Mouse (Mus musculus) heart, embryonic 16.5 days (tissue): ENCODE data around the gene Ephx1. TPM values are rescaled to one million over a fixed set of nuclear protein-coding genes. Genes with fewer than 3 reads are reported as not detected.
A peak's percentile ranks its signal among the peaks of the same experiment; 100 is the strongest.
"Not testable (repeated sequence)": the region's sequence is repeated elsewhere in the genome, so short reads cannot be mapped to it uniquely, and the experiment has no call there.

ENCODE experiments used
- ATAC-seq: fragments of 200-750 bp; cut with Nextera tagmentation; replicated peaks from 2 replicates; pipeline ENCODE4 v1.8.0; 2017; ENCODE audit warnings: moderate number of reproducible peaks; ENCODE audit not compliant: insufficient read depth, low FRiP score; ENCODE audit errors: extremely low read depth
- H3K27ac ChIP-seq: fragments of 300-500 bp; sonication (generic); 2 replicates; pipeline ENCODE4 v1.5.1; 2014; ENCODE audit warnings: mild to moderate bottlenecking, low read length, control low read depth, moderate library complexity
- H3K27me3 ChIP-seq: fragments of 300-500 bp; sonication (generic); 2 replicates; pipeline ENCODE4 v1.6.1; 2014; ENCODE audit warnings: low read length, mixed read lengths; ENCODE audit not compliant: control insufficient read depth, insufficient read depth
- H3K36me3 ChIP-seq: fragments of 300-500 bp; sonication (generic); 2 replicates; pipeline ENCODE4 v1.6.1; 2014; ENCODE audit not compliant: control insufficient read depth, insufficient read depth
- H3K4me1 ChIP-seq: fragments of 300-500 bp; sonication (generic); 2 replicates; pipeline ENCODE4 v1.6.1; 2014; ENCODE audit warnings: low read length, mixed read lengths; ENCODE audit not compliant: control insufficient read depth, insufficient read depth
- H3K4me2 ChIP-seq: fragments of 300-500 bp; sonication (generic); 2 replicates; pipeline ENCODE4 v1.6.1; 2014; ENCODE audit warnings: low read depth, mild to moderate bottlenecking, control low read depth, low read length
- H3K4me3 ChIP-seq: fragments of 300-500 bp; sonication (generic); 2 replicates; pipeline ENCODE4 v1.5.1; 2014; ENCODE audit warnings: mild to moderate bottlenecking, control low read depth, low read length
- H3K9ac ChIP-seq: fragments of 300-500 bp; sonication (generic); 2 replicates; pipeline ENCODE4 v1.6.1; 2014; ENCODE audit warnings: low read length, control low read depth
- H3K9me3 ChIP-seq: fragments of 300-500 bp; sonication (generic); replicated peaks from 2 replicates; pipeline ENCODE4 v1.6.1; 2016; ENCODE audit warnings: low read length; ENCODE audit not compliant: control insufficient read depth
- WGBS: fragments of 180-500 bp; shearing (Covaris S2); extraction: QIAGEN DNeasy Blood & Tissue Kit; methylation state at CpG from one replicate; pipeline ENCODE4 v1.1.7; 2014; 5-methylcytosine and 5-hydroxymethylcytosine counted together
- polyA plus RNA-seq: library from polyadenylated mRNA; unstranded; fragments of >200 nt; fragmentation: Nextera tagmentation; extraction: Ambion mirVana; gene quantifications from 2 replicates; pipeline ENCODE4 v1.2.1, GENCODE M21; 2015

Gene Ephx1
- polyA plus RNA-seq, 1 experiment from 2014 or later, result 11.3 TPM

DNA sequence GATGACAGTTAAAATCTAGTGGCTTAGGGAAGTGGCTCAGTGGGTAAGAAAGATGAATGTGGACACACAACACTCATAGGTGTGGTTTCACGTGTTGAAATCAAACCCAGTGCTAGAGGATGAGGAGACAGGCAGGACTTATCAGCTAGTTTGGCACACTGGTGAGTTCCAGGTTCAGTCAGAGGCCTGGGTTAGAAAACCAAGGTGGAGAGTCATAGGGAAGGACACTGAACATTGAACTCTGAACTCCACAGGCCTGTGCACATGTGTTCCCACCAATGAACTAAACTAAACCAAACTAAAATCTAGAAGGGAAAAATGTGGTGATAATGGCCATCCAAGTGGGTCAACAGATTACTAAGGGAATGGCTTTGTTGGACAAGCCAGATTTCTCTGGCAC, 26.8 kb upstream of the Ephx1 start:
- no peak for ATAC-seq
- Histone ChIP-seq H3K9me3 (no peaks in the 10 kb centered on the region), H3K27me3 (no peaks in the 10 kb centered on the region), H3K4me1 (no peaks in the 10 kb centered on the region), H3K9ac (no peak overlapping the region), H3K36me3 (no peaks in the 10 kb centered on the region), H3K4me3 (no peak overlapping the region), H3K27ac (no peak overlapping the region), H3K4me2 (no peak overlapping the region)
- 46% methylated on average over 1 of the region's 1 CpGs for WGBS

DNA sequence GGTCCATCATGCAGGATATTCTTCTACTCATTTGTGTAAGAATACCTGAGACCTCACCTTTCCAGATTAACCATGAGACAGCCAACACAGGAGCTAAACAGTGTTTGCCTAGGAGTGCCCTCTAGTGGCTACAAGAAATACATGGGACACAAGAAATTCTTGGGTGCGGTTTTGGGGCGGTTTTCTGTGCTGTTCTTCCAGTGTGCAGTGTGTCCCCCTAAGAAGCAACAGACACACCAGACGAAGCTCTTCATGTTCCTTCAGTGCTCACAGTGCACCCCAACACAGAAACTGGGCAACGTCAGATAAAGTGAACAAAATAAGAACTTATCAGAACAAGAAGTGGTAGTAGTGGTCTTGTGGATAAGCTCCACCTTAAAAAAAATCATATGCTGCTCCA, 18.9 kb upstream of the Ephx1 start:
- no peaks in the 10 kb centered on the region for H3K27me3 ChIP-seq
- no peak overlapping the region for H3K9ac ChIP-seq
- no peak overlapping the region for H3K4me2 ChIP-seq
- no peak overlapping the region for H3K4me3 ChIP-seq
- no peaks in the 10 kb centered on the region for H3K9me3 ChIP-seq
- WGBS, result 11% methylated on average over 4 of the region's 4 CpGs
- H3K36me3 ChIP-seq, result no peaks in the 10 kb centered on the region
- no peak overlapping the region for H3K27ac ChIP-seq
- no peaks in the 10 kb centered on the region for H3K4me1 ChIP-seq
- no peak for ATAC-seq

DNA sequence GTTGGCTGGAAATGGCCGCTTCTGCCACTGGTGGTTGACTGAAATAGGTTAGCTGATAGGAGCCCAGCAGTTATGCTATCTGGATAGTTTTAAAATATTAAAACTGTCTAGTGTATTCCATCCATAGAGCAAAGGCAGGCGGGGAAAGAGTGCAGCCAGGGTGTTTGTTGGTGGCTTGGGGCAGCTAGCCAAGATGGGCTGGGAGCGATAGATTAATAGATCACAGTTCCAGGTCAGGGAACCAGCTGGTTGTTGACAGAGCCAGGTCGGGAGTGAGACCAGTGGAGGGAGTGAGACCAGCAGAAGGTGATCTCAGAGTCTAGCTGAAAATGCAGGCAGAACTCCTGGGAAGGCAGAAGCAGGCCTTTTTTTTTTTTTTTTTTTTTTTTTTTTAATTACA, 16.9 kb upstream of the Ephx1 start:
- H3K27me3 ChIP-seq, result no peaks in the 10 kb centered on the region
- no peak overlapping the region for H3K4me2 ChIP-seq
- H3K36me3 ChIP-seq, result no peaks in the 10 kb centered on the region
- H3K4me1 ChIP-seq, result no peaks in the 10 kb centered on the region
- no peak overlapping the region for H3K9ac ChIP-seq
- WGBS, result 65% methylated on average over 4 of the region's 4 CpGs
- ATAC-seq, result no peak
- H3K9me3 ChIP-seq, result no peaks in the 10 kb centered on the region
- H3K27ac ChIP-seq, result no peak overlapping the region
- no peak overlapping the region for H3K4me3 ChIP-seq

DNA sequence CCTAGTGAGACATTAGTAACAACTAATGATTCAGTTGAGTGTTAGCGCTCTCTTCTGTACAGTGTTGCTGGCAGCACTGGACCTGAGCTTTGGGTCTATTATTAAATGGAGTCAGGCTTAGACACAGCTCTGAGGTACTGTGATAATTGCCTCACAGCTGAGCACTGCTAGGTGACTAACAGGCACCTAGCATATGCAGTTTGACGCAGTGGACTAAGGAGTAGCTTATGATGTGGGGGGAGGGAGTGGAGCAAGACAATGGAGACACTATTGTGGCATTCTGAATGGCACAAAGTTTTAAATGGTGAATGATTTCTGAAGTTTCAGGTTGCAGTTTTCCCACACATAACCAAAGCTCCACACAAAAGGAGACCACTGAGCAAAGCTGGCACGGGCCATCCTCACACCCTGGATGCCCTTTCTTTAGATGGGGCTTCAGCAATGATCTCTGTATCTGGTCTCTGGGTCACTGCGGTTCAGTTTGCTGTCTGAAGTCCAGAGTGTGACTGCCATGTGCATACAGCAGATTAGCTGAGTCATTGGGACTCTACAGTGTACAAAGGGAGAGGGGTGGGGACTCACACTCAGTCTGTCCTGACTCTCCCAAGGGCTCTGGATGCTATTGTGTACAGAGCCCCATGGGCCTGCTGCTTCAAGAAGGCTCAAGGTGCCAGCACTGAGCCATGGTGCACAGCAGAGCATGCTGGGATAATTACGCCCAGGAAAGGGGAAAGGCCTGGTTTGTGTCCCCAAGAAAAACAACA, 14.5 kb upstream of the Ephx1 start:
- 82% methylated on average over 4 of the region's 5 CpGs for WGBS
- not testable (repeated sequence) for ATAC-seq, H3K4me1 ChIP-seq, H3K9me3 ChIP-seq, H3K9ac ChIP-seq, H3K27ac ChIP-seq, H3K4me2 ChIP-seq, H3K27me3 ChIP-seq, H3K36me3 ChIP-seq, H3K4me3 ChIP-seq

DNA sequence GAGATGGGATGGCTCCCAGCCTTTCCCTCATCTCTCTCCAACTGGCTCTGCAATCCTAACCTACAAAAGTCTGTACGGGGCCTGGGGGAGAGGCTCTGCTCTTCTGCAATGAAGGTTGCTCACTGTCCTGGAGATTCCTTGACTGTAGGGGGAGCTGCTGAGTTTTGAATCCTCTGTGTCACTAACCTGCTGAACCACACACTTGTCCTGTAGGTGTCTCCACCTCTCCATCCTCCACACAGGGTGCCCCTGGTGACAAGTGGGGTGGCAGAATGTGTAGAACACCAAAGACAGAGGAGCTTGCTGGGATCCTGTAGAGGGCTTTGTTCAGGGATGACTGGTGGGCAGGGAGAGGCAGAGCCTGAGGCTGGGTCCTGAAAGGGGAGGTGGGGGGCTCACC, 1.6 kb upstream of the Ephx1 start:
- H3K4me2 ChIP-seq, result no peak overlapping the region
- H3K36me3 ChIP-seq, result no peaks in the 10 kb centered on the region
- no peak overlapping the region for H3K4me3 ChIP-seq
- no peaks in the 10 kb centered on the region for H3K4me1 ChIP-seq
- ATAC-seq, result no peak; the same call in 1 of the 2 replicates
- no peaks in the 10 kb centered on the region for H3K9me3 ChIP-seq
- 10% methylated on average over 1 of the region's 1 CpGs for WGBS
- no peak overlapping the region for H3K27ac ChIP-seq
- no peak overlapping the region for H3K9ac ChIP-seq
- peaks cover 2% of the 10 kb centered on the region; the same call in 1 of the 2 replicates for H3K27me3 ChIP-seq

DNA sequence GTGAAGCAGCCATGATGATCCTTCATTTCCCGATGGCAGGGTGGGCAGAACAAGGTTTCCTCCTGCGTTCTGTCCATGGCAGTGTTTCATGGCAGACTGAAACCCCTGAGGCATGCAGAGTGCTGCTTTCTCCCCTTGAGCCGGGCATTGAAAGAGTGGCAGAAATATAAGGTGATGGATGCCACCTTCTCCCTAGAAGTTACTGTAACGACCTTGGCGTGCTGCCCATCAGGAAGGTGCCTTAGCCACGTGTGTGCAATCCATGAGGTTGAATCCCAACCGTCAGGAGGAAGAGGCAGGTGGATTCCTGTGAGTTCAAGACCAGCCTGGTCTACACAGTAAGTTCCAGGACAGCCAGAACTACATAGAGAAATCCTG, 773 bp upstream of the Ephx1 start:
- H3K4me2 ChIP-seq, result no peak overlapping the region
- H3K27ac ChIP-seq, result no peak overlapping the region
- H3K36me3 ChIP-seq, result no peaks in the 10 kb centered on the region
- peaks cover 2% of the 10 kb centered on the region; the same call in 1 of the 2 replicates for H3K27me3 ChIP-seq
- H3K9me3 ChIP-seq, result no peaks in the 10 kb centered on the region
- ATAC-seq, result no peak
- no peak overlapping the region for H3K4me3 ChIP-seq
- peaks cover 4% of the 10 kb centered on the region; the same call in 1 of the 2 replicates for H3K4me1 ChIP-seq
- WGBS, result 65% methylated on average over 7 of the region's 7 CpGs
- H3K9ac ChIP-seq, result no peak overlapping the region

DNA sequence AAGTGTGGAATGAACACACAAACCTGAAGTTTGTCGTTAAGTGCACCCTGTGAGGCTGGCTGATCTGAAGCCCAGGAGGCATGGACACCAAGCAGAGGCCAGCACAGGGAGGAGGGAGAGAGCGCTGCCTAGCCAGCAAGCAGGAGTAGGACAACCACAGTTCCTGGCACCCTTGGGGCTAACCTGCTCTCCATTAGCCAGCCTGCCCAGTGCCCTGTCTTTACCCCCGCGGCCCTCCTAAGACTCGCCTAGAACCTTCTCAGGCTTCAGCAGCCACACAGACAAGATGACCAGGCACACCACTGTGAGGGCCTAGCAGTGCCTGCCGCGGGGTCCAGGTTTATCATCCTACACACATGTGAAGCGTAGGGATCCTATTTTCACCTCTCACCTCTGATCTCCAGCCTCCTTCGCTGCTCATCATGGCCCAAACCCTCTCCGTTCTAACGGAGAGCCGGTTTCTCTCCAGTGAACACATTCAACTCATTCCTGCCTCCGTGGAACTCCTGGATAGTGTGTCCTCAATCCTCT, 2.7 kb downstream of the Ephx1 start:
- peaks cover 2% of the 10 kb centered on the region; the same call in 1 of the 2 replicates for H3K27me3 ChIP-seq
- H3K4me3 ChIP-seq, result no peak overlapping the region
- H3K9ac ChIP-seq, result no peak overlapping the region
- peaks cover 19% of the 10 kb centered on the region for H3K4me1 ChIP-seq
- WGBS, result 71% methylated on average over 13 of the region's 13 CpGs
- no peak overlapping the region for H3K27ac ChIP-seq
- H3K36me3 ChIP-seq, result no peaks in the 10 kb centered on the region
- H3K4me2 ChIP-seq, result no peak overlapping the region
- ATAC-seq, result no peak
- H3K9me3 ChIP-seq, result no peaks in the 10 kb centered on the region

DNA sequence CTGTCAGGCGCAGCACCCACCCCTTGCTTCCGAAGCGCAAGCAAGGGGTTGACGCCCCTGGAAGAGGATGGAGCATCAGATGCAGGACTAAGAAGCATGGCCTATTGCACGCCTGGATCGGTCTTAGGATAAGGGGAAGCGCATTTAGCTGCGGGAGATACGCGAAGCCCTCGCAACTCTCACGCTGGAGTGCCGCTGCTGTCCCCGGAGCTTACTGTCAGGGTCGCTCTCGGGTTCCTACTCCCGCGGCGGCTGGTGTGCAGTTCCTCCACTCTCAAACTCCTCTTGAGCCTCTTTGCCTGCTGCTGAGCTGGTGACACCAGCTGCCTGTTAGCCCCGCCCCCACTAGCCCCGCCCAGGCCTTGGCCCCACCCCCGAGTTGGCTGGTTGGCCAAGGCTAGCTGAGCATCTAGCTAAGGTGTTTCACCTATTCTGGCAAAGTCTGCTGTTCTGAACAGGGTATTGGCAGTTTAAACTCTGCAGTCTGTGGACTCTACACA, 3.4 kb downstream of the Ephx1 start:
- WGBS, result under 1% methylated on average over 21 of the region's 22 CpGs
- Histone ChIP-seq H3K4me1 (peaks cover 19% of the 10 kb centered on the region), H3K4me2 (peak overlapping the region; percentile 93), H3K4me3 (peak overlapping the region; percentile 55), H3K36me3 (no peaks in the 10 kb centered on the region), H3K27ac (peak overlapping the region; percentile 71), H3K9ac (peak overlapping the region; percentile 70), H3K9me3 (no peaks in the 10 kb centered on the region), H3K27me3 (peaks cover 2% of the 10 kb centered on the region; the same call in 1 of the 2 replicates)
- ATAC-seq, result peak; percentile 65

DNA sequence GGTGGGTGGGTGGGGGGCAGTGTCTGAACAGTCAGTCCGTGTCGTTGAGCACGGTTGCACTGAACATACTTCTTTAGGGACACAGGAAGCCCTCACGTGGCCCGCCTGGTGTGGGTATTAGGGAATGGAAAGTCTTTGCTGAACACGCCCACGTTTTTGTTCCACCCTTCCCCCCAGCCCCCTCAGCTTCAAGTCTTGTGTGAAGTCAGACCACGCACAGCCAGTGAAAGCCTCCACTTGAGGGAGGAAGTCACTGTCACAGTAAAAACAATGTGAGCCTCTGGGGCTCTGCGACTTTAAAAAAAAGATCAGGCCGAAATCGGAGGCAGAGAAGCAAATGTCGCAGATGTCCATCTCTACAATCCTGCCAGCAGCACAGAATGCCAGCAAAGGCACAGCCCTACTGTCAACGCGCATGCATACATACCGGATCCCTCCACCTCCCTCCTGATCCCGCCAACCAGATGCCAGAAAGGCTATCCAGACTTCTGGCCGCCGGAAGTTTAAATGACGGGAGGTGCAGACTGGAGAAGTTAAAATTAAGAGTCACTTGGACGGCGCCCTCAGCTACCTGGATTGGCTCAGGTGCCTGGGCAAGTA, 4.1 kb downstream of the Ephx1 start:
- Histone ChIP-seq H3K27ac (peak overlapping the region; percentile 71), H3K4me2 (peak overlapping the region; percentile 93), H3K36me3 (no peaks in the 10 kb centered on the region), H3K9ac (peak overlapping the region; percentile 70), H3K4me3 (peak overlapping the region; percentile 55), H3K9me3 (no peaks in the 10 kb centered on the region), H3K4me1 (peaks cover 19% of the 10 kb centered on the region), H3K27me3 (peaks cover 2% of the 10 kb centered on the region; the same call in 1 of the 2 replicates)
- peak; percentile 73 for ATAC-seq
- WGBS, result 2% methylated on average over 21 of the region's 21 CpGs
